Mouse (Mus musculus): ENCODE results near the gene Prrx2. TPM values are rescaled to one million over a fixed set of nuclear protein-coding genes. Genes with fewer than 3 reads are reported as not detected.

The Prrx2 gene
- 9.8 and 11.3 TPM in 2 replicates for polyA plus RNA-seq (2016; fragmentation: Nextera tagmentation; extraction: Ambion mirVana)

DNA sequence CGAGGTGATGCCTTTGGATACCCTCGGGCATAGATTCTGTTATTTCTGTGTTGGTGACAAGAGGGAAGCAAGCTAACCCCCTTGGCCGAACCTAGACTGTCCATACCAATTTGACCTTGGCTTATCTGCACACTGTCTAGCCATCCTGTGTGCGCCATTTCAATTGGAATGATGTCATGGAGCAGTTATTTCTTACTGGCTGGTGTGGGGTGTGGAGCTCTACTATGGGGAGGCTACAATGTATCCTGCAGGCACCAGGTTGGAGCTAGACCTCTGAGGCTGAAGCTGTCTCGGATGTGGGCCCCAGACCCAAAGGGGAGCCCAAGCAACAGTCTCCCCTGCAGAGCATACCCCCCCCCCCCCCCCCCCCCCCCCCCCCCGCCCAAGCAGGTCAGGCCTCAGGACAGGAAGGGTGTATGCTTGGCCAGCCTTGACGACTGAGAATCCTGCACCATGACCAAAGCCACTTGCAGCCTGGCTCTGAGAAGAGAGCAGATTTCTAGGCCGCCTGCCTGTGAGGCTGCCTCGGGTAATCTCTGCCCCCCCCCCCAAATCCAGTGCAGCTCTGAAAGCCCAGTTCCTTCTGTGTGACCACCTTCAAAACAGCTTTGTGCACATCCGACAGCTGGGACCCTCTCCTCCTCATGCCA is at the start of gene Prrx2:
Prrx2 (plus strand) TSS at position 600 of the 650 bp plus-strand sequence.
- H3K27me3 ChIP-seq (replicated peaks): 0 out of 2 replicates have a peak, but pooled peaks cover 9% of the 10 kb centered on the region
- no peak within 1 kb of the TSS for H3K9ac ChIP-seq
- H3K4me3 ChIP-seq: no peak within 1 kb of the TSS
- 68% methylated on average over 9 of the region's 10 CpGs for WGBS
- H3K9me3 ChIP-seq: no peaks in the 10 kb centered on the region
- H3K27ac ChIP-seq: no peak within 1 kb of the TSS
- H3K4me2 ChIP-seq (replicated peaks): no peak within 1 kb of the TSS
- no peak for ATAC-seq (ENCODE audit: low FRiP score, low read depth)
- peaks cover 5% of the 10 kb centered on the region for H3K4me1 ChIP-seq
- no peaks in the 10 kb centered on the region for H3K36me3 ChIP-seq

DNA sequence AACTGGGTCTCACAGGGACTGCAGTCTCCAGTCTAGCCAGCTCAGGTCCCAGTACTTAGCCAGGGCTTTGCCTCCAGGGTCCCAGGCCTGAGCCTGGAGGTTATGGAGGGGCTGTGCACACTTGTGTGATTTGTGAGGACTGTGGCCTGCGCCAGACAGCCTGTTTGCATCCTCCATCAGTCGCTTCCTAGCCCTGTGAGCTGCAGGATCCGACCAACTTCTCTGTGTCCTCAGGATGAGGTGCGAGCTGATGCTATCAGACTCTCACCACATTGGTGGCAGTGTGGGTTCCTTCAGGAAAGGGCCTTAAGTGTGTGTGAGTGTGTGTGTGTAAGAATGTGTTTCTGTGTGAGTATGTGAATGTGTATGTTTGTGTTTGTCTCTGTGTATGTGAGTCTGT is 47.3 kb upstream of the Prrx2 start:
- peak overlapping the region; percentile 4; the same call in 1 of the 2 replicates for H3K27ac ChIP-seq
- H3K4me2 ChIP-seq (replicated peaks): 0 out of 2 replicates have a peak overlapping the region, but pooled peaks have one; percentile 8
- no peaks in the 10 kb centered on the region for H3K27me3 ChIP-seq (replicated peaks)
- ATAC-seq (ENCODE audit: low FRiP score, low read depth): no peak
- WGBS: 53% methylated on average over 4 of the region's 4 CpGs
- H3K36me3 ChIP-seq: no peaks in the 10 kb centered on the region
- H3K9me3 ChIP-seq: no peaks in the 10 kb centered on the region
- H3K4me3 ChIP-seq: no peak overlapping the region
- H3K9ac ChIP-seq: peak overlapping the region; percentile 40; the same call in 1 of the 2 replicates
- H3K4me1 ChIP-seq: peaks cover 42% of the 10 kb centered on the region

- Histone ChIP-seq H3K27me3 (replicated peaks) (no peaks in the 10 kb centered on the region), H3K4me3 (no peak overlapping the region), H3K36me3 (no peaks in the 10 kb centered on the region), H3K4me1 (peaks cover 32% of the 10 kb centered on the region), H3K9me3 (no peaks in the 10 kb centered on the region), H3K27ac (no peak overlapping the region), H3K9ac (no peak overlapping the region), H3K4me2 (replicated peaks) (no peak overlapping the region)
- WGBS: 85% methylated on average over 7 of the region's 7 CpGs
- ATAC-seq (ENCODE audit: low FRiP score, low read depth): no peak
Measured at GRCm38 (mm10) chr2:30792061-30792460, 42.7 kb upstream of the Prrx2 start.

DNA sequence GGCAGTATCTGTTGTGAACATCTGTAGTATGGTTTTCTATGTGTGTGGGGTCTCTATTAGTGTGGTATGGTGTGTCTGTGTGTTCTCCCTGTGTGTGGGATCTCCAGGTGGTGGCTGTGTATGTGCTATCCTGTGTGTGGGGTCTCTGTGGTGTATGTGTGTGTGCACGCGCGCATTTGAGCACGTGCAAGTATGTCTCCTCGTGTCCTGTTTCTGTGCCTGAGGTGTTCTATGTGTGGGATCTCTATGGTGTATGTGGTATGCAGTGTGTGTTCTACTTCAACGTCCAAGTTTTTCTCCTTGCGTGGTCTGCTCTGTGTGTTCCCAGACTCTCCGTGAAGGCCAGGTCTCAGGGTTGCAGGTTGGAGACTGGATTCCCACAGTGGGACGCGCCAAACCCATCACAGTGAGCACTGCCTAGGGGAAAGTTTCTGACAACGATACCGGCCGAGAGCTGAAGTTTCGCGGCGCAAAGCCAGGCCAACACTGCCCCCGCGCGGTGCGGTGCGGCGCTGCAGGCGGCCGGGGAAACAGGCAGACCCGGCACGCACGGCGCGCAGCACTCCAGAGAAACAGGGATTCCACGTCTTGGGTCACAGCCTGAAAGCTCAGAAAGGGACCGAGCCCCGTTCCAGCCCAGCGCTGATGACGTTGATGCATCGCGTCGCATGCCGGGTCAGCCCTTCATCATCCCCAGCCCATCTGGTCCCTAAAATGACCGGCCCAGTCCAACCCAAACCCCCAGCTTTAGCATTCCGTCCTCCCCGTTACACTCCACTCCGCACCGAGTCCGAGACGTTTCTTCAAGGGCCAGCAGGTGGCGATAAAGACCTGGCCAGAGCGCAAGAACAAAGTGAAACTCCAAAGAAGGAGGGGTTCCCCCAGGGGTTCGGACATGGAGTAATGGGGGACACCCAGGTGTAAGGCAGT is 40.3 kb upstream of the Prrx2 start:
- 5% methylated on average over 48 of the region's 48 CpGs for WGBS
- Histone ChIP-seq H3K4me3 (peak overlapping the region; percentile 27), H3K27me3 (replicated peaks) (no peaks in the 10 kb centered on the region), H3K27ac (0 out of 2 replicates have a peak overlapping the region, but pooled peaks have one; percentile 2), H3K36me3 (no peaks in the 10 kb centered on the region), H3K4me2 (replicated peaks) (peak overlapping the region; percentile 60), H3K4me1 (peaks cover 26% of the 10 kb centered on the region), H3K9ac (peak overlapping the region; percentile 44; the same call in 1 of the 2 replicates), H3K9me3 (no peaks in the 10 kb centered on the region)
- ATAC-seq (ENCODE audit: low FRiP score, low read depth): peak; percentile 68

- H3K4me1 ChIP-seq: peaks cover 26% of the 10 kb centered on the region
- H3K27ac ChIP-seq: no peak overlapping the region
- H3K27me3 ChIP-seq (replicated peaks): no peaks in the 10 kb centered on the region; the same call in 1 of the 2 replicates
- no peak for ATAC-seq (ENCODE audit: low FRiP score, low read depth)
- H3K36me3 ChIP-seq: no peaks in the 10 kb centered on the region
- 56% methylated on average over 7 of the region's 7 CpGs for WGBS
- no peaks in the 10 kb centered on the region for H3K9me3 ChIP-seq
- peak overlapping the region; percentile 60 for H3K4me2 ChIP-seq (replicated peaks)
- peak overlapping the region; percentile 27; the same call in 1 of the 2 replicates for H3K4me3 ChIP-seq
- H3K9ac ChIP-seq: no peak overlapping the region
Measured at GRCm38 (mm10) chr2:30795271-30795888, 39.4 kb upstream of the Prrx2 start.

- Histone ChIP-seq H3K9me3 (no peaks in the 10 kb centered on the region), H3K9ac (peak overlapping the region; percentile 23; the same call in 1 of the 2 replicates), H3K36me3 (no peaks in the 10 kb centered on the region), H3K27me3 (replicated peaks) (peaks cover 3% of the 10 kb centered on the region), H3K4me1 (peaks cover 29% of the 10 kb centered on the region), H3K27ac (no peak overlapping the region), H3K4me2 (replicated peaks) (peak overlapping the region; percentile 50), H3K4me3 (no peak overlapping the region)
- 38% methylated on average over 5 of the region's 5 CpGs for WGBS
- ATAC-seq (ENCODE audit: low FRiP score, low read depth): peak; percentile 18; the same call in 1 of the 2 replicates
Measured at GRCm38 (mm10) chr2:30795889-30796275, 38.9 kb upstream of the Prrx2 start.

DNA sequence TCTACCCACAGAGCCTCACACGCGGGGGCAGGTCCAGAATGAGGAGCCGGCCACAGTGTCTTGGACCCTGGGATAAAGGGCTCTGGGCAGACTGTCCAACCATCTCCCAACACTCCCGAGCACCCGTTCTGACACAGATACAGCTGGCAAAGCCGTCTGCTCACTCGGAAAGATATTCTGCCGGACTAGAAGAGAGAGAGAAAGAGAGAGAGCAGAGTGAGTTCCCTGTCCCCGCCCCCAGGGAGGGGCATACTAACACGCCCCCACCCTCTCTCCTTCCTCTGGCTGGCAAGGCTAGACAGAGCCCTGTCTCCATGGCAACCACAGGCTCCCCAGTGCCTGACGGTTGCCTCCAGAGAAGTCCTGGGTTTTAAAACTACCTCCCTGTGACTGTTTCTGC is 38.4 kb upstream of the Prrx2 start:
- no peak overlapping the region for H3K27ac ChIP-seq
- peak; percentile 59 for ATAC-seq (ENCODE audit: low FRiP score, low read depth)
- H3K9me3 ChIP-seq: no peaks in the 10 kb centered on the region
- H3K9ac ChIP-seq: peak overlapping the region; percentile 23; the same call in 1 of the 2 replicates
- 4% methylated on average over 11 of the region's 11 CpGs for WGBS
- peaks cover 8% of the 10 kb centered on the region for H3K27me3 ChIP-seq (replicated peaks)
- H3K4me1 ChIP-seq: peaks cover 34% of the 10 kb centered on the region
- H3K36me3 ChIP-seq: no peaks in the 10 kb centered on the region
- peak overlapping the region; percentile 50 for H3K4me2 ChIP-seq (replicated peaks)
- no peak overlapping the region for H3K4me3 ChIP-seq

DNA sequence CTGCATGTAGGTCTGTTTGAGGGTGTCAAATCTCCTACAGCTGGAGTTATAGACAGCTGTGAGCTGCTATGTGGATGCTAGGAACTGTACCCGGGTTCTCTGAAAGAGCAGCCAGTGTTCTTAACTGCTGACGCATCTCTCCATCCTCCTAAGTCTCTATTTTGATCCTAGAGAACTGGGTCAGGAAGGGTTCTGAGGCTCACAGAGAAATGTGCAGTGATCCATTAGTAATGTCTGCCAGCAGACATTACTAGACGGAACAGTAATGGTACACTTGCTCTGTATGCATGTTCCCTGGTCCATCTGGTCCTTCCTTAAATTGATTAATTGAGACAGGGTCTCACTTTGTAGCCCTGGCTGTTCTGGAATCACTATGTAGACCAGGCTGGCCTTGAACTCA is 35.3 kb upstream of the Prrx2 start:
- H3K36me3 ChIP-seq: no peaks in the 10 kb centered on the region
- ATAC-seq (ENCODE audit: low FRiP score, low read depth): no peak
- H3K9me3 ChIP-seq: no peaks in the 10 kb centered on the region
- peaks cover 24% of the 10 kb centered on the region for H3K27me3 ChIP-seq (replicated peaks)
- no peak overlapping the region for H3K9ac ChIP-seq
- no peak overlapping the region for H3K4me3 ChIP-seq
- H3K4me1 ChIP-seq: peaks cover 36% of the 10 kb centered on the region
- 82% methylated on average over 3 of the region's 3 CpGs for WGBS
- H3K27ac ChIP-seq: no peak overlapping the region
- H3K4me2 ChIP-seq (replicated peaks): no peak overlapping the region

GRCm38 (mm10) chr2:30800671-30801066 is 34.1 kb upstream of the Prrx2 start:
- peak overlapping the region; percentile 95 for H3K4me2 ChIP-seq (replicated peaks)
- H3K9ac ChIP-seq: peak overlapping the region; percentile 61
- H3K4me3 ChIP-seq: peak overlapping the region; percentile 40; the same call in 1 of the 2 replicates
- ATAC-seq (ENCODE audit: low FRiP score, low read depth): no peak
- no peaks in the 10 kb centered on the region for H3K36me3 ChIP-seq
- H3K9me3 ChIP-seq: no peaks in the 10 kb centered on the region
- H3K27ac ChIP-seq: no peak overlapping the region
- peaks cover 27% of the 10 kb centered on the region for H3K4me1 ChIP-seq
- WGBS: 30% methylated on average over 7 of the region's 7 CpGs
- H3K27me3 ChIP-seq (replicated peaks): peaks cover 24% of the 10 kb centered on the region

DNA sequence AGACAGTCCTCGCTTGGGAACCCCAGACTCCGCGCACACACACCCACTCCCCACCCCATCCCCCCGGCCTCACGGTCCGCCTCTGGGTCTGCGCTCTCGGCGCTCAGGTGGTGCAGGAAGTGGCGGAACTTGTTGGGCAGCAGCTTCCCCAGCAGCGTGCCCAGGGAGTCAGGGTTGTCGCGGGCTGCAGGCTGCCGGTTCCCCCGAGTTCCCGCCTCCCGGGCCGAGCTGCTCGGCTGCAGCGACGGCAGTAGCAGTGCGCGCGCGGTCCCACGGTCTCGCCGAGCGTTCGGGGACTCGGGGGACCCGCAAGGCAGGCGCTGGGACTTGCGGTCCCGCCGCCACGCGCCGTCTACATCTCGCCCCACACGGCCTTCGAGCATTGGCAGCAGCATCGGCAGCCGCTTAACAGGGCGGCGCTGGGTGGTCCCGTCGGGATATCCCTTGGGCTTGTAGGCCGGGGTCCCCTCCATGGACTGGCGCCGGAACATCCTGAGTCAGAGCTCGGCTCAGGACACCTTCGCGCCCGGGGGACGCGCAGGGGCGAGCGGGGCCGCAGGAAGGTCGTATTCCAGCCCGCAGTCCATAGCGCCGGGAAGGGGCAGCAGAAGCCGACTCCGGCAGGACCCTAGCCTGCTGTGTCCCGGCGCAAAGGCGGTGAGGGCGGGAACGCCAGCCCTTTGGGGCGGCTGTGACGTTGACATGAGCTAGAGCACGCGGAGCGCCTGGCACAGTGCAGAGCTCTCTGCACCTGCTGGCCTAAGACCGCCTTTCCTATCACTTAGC is 33.5 kb upstream of the Prrx2 start:
- 0 out of 2 replicates have a peak, but pooled peaks have one; percentile 23 for ATAC-seq (ENCODE audit: low FRiP score, low read depth)

GRCm38 (mm10) chr2:30803604-30804003 is 31.2 kb upstream of the Prrx2 start, which contains the start of gene 1700001O22Rik:
Gene 1700001O22Rik (minus strand): TSS chr2:30803661.
- Histone ChIP-seq H3K4me1 (peaks cover 19% of the 10 kb centered on the region), H3K4me2 (replicated peaks) (no peak within 1 kb of the TSS), H3K9me3 (no peaks in the 10 kb centered on the region), H3K36me3 (no peaks in the 10 kb centered on the region), H3K9ac (no peak within 1 kb of the TSS), H3K27me3 (replicated peaks) (peaks cover 24% of the 10 kb centered on the region), H3K4me3 (no peak within 1 kb of the TSS), H3K27ac (no peak within 1 kb of the TSS)
- no peak for ATAC-seq (ENCODE audit: low FRiP score, low read depth)
- WGBS: 88% methylated on average over 3 of the region's 3 CpGs

More for the DNA sequence above, 33.5 kb upstream of the Prrx2 start:
- peaks cover 24% of the 10 kb centered on the region for H3K27me3 ChIP-seq (replicated peaks)
- H3K36me3 ChIP-seq: no peaks in the 10 kb centered on the region
- WGBS: under 1% methylated on average over 77 of the region's 77 CpGs
- peak overlapping the region; percentile 95 for H3K4me2 ChIP-seq (replicated peaks)
- H3K9me3 ChIP-seq: no peaks in the 10 kb centered on the region
- H3K4me3 ChIP-seq: peak overlapping the region; percentile 40
- H3K9ac ChIP-seq: peak overlapping the region; percentile 61
- no peak overlapping the region for H3K27ac ChIP-seq
- H3K4me1 ChIP-seq: peaks cover 21% of the 10 kb centered on the region

Measured in neural tube, embryonic 12.5 days (tissue).